Mouse (Mus musculus) forebrain, embryonic 13.5 days (tissue): ENCODE measurements around the gene Mcpt2. TPM values are rescaled to one million over a fixed set of nuclear protein-coding genes. Genes with fewer than 3 reads are reported as not detected.

ENCODE experiments used
- ATAC-seq: fragments of 200-750 bp; cut with Nextera tagmentation; 2 replicates; pipeline ENCODE4 v1.8.0; 2017
- H3K27ac ChIP-seq: fragments of 300-500 bp; sonication (generic); 2 replicates; pipeline ENCODE4 v1.5.1; 2015; ENCODE audit warnings: inconsistent platforms, mild to moderate bottlenecking, moderate library complexity
- H3K27me3 ChIP-seq: fragments of 300-500 bp; sonication (generic); 2 replicates; pipeline ENCODE4 v1.6.1; 2015; ENCODE audit warnings: mild to moderate bottlenecking, inconsistent platforms
- H3K36me3 ChIP-seq: fragments of 300-500 bp; sonication (generic); 2 replicates; pipeline ENCODE4 v1.6.1; 2015; ENCODE audit warnings: mild to moderate bottlenecking, inconsistent platforms; ENCODE audit not compliant: poor library complexity, severe bottlenecking
- H3K4me1 ChIP-seq: fragments of 300-500 bp; sonication (generic); 2 replicates; pipeline ENCODE4 v1.6.1; 2015; ENCODE audit warnings: inconsistent platforms
- H3K4me2 ChIP-seq: fragments of 300-500 bp; sonication (generic); 2 replicates; pipeline ENCODE4 v1.6.1; 2015; ENCODE audit warnings: inconsistent platforms, mild to moderate bottlenecking, moderate library complexity
- H3K4me3 ChIP-seq: fragments of 300-500 bp; sonication (generic); 2 replicates; pipeline ENCODE4 v1.5.1; 2015; ENCODE audit warnings: mild to moderate bottlenecking, inconsistent platforms
- H3K9ac ChIP-seq: fragments of 300-500 bp; sonication (generic); 2 replicates; pipeline ENCODE4 v1.6.1; 2015; ENCODE audit warnings: mild to moderate bottlenecking, inconsistent platforms
- H3K9me3 ChIP-seq: fragments of 300-500 bp; sonication (generic); replicated peaks from 2 replicates; pipeline ENCODE4 v1.6.1; 2016; ENCODE audit warnings: inconsistent platforms
- WGBS: fragments of 180-500 bp; shearing (Covaris S2); methylation state at CpG from one replicate; pipeline ENCODE4 v1.1.7; 2015; 5-methylcytosine and 5-hydroxymethylcytosine counted together
- microRNA-seq: library from miRNA; unstranded; fragments of <30 nt; microRNA quantifications from one replicate; pipeline ENCODE4, GENCODE M21; 2016
- polyA plus RNA-seq: library from polyadenylated mRNA; unstranded; fragments of >200 nt; fragmentation: Nextera tagmentation; extraction: Ambion mirVana; gene quantifications from 2 replicates; pipeline ENCODE4 v1.2.1, GENCODE M21; 2015

Gene Mcpt2
- polyA plus RNA-seq, 1 experiment from 2014 or later = not detected

DNA sequence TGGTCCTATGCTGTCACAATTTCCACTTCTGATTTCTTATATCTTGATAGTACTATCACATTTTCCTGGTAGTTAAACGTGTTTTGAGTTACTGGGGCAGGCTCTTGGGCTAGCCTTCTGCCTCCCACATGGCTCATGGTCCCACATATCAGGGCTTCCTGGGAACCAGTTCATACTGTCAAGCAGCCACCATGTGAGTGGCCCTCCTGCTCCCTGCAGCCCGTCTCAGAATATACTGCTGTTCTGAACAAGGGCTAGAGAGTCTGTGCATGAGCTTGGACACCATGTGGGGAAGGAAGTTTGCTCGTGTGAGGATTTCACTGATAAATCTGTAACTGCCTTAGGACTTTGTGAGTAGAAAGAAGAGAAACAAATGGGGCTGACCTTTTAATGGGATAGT lies 44.9 kb downstream of the Mcpt2 start:
- H3K9ac ChIP-seq = no peak overlapping the region
- H3K36me3 ChIP-seq = no peaks in the 10 kb centered on the region
- H3K4me2 ChIP-seq = no peak overlapping the region
- no peaks in the 10 kb centered on the region for H3K27me3 ChIP-seq
- H3K4me3 ChIP-seq = no peak overlapping the region
- H3K9me3 ChIP-seq = no peaks in the 10 kb centered on the region
- WGBS = 77% methylated on average over 3 of the region's 3 CpGs
- no peaks in the 10 kb centered on the region for H3K4me1 ChIP-seq
- H3K27ac ChIP-seq = no peak overlapping the region
- no peak for ATAC-seq

DNA sequence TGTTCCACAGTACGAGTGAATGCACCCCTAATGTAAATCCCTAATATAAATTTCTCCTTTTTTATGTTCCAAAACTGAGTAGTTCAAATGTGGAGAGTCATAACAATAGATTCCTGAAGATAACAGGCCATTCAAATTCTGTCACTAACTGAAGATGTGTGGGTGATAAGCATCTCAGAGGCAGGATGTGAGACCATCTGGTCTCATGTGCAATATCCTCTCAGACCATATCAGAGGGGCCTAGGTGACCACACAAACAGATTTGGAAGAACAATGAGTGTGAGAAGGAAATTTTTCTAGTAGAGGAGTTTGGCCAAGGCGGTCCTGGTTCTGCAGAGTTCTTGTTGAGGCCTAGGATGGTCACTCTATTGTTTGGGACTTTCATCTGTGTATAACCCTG lies 51.5 kb downstream of the Mcpt2 start:
- H3K27me3 ChIP-seq = no peaks in the 10 kb centered on the region
- H3K36me3 ChIP-seq = no peaks in the 10 kb centered on the region
- H3K4me1 ChIP-seq = no peaks in the 10 kb centered on the region
- ATAC-seq = no peak
- no peak overlapping the region for H3K9ac ChIP-seq
- no peaks in the 10 kb centered on the region for H3K9me3 ChIP-seq
- no peak overlapping the region for H3K4me3 ChIP-seq
- H3K4me2 ChIP-seq = no peak overlapping the region
- 72% methylated on average over 2 of the region's 2 CpGs for WGBS
- no peak overlapping the region for H3K27ac ChIP-seq

Small RNA genes within 50 kb of the gene (microRNA-seq; reads per million reads assigned to microRNA genes)
- gene Mir6949 = not detected

Other genes with a start within 250 kb of the Mcpt2 start
- gene Nfatc4, start 218.9 kb upstream of the Mcpt2 start, polyA plus RNA-seq = 17.0 and 18.9 TPM in 2 replicates
- gene Nynrin, start 188.0 kb upstream of the Mcpt2 start, polyA plus RNA-seq = 9.3 and 12.4 TPM in 2 replicates
- gene Cbln3, start 157.6 kb upstream of the Mcpt2 start, polyA plus RNA-seq = 0.08 and 0.18 TPM in 2 replicates
- gene Khnyn, start 157.1 kb upstream of the Mcpt2 start, polyA plus RNA-seq = 9.6 and 10.8 TPM in 2 replicates
- 71.0 and 72.3 TPM in 2 replicates for gene Sdr39u1, start 141.7 kb upstream of the Mcpt2 start, polyA plus RNA-seq
- not detected in 2 replicates for gene Cma1, start 97.4 kb upstream of the Mcpt2 start, polyA plus RNA-seq
- gene Cma2, start 91.1 kb upstream of the Mcpt2 start, polyA plus RNA-seq = not detected in 2 replicates
- not detected in 2 replicates for gene Mcpt1, start 24.1 kb upstream of the Mcpt2 start, polyA plus RNA-seq
- not detected in 2 replicates for gene Mcpt9, start 11.5 kb upstream of the Mcpt2 start, polyA plus RNA-seq
- gene Mcpt4, start 20.3 kb downstream of the Mcpt2 start, polyA plus RNA-seq = not detected in 2 replicates
- not detected in 2 replicates for gene Mcpt8, start 43.2 kb downstream of the Mcpt2 start, polyA plus RNA-seq
- not detected in 2 replicates for gene Ctsg, start 60.5 kb downstream of the Mcpt2 start, polyA plus RNA-seq
- not detected in 2 replicates for gene Gzme, start 78.6 kb downstream of the Mcpt2 start, polyA plus RNA-seq
- gene Gzmd, start 90.6 kb downstream of the Mcpt2 start, polyA plus RNA-seq = not detected in 2 replicates
- gene Gzmg, start 117.5 kb downstream of the Mcpt2 start, polyA plus RNA-seq = not detected in 2 replicates
- not detected in 2 replicates for gene Gzmn, start 132.6 kb downstream of the Mcpt2 start, polyA plus RNA-seq
- gene Gzmf, start 169.4 kb downstream of the Mcpt2 start, polyA plus RNA-seq = not detected in 2 replicates
- not detected in 2 replicates for gene Gzmc, start 192.6 kb downstream of the Mcpt2 start, polyA plus RNA-seq
- not detected in 2 replicates for gene Gzmb, start 220.2 kb downstream of the Mcpt2 start, polyA plus RNA-seq